Mouse (Mus musculus) E14TG2a.4 (cell line): ENCODE data around the gene Senp2.

Experiments used
- CTCF ChIP-seq: conservative IDR thresholded peaks from 2 replicates; pipeline ENCODE4 v1.5.1; 2014; ENCODE audit warnings: low read length
- NANOG ChIP-seq: IDR thresholded peaks from 2 replicates; pipeline ENCODE4 v1.6.1; 2014; ENCODE audit warnings: borderline replicate concordance, low read length, mixed read lengths
- POU5F1 ChIP-seq: IDR thresholded peaks from 2 replicates; pipeline ENCODE4 v1.6.1; 2014; ENCODE audit warnings: low read length, borderline replicate concordance

DNA sequence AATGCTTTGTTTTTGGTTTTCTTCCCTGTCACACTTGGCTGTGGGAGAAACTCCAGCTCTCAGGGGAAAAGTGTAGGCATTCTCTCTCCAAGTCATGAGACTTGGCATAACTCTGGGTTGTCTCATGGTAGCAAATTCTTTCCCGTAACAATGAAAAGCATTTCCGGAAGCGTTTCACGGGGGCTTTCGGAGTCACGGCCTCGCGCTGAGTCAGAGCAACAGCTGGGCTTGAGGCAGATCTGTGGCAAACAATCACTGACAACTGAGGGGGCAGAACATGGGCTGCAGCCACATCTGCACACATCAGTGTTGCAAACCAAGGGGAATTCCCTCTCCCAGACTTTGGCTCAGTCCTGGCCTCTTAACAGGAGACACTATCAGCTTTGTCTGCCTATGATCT, 58.1 kb downstream of the Senp2 start:
- TF ChIP-seq CTCF (no peak), NANOG (no peak), POU5F1 (no peak)
